Mouse (Mus musculus): Measurements from ENCODE around the gene Ankrd63. TPM values are rescaled to one million over a fixed set of nuclear protein-coding genes. Genes with fewer than 3 reads are reported as not detected.
A peak's percentile ranks its signal among the peaks of the same experiment; 100 is the strongest.

Ankrd63 gene
- 0.06 TPM in 2 replicates for polyA plus RNA-seq (2015; fragmentation: Nextera tagmentation; extraction: Ambion mirVana)

GRCm38 (mm10) chr2:118703913-118704730, at the start of gene Ankrd63:
Gene Ankrd63 (minus strand): TSS chr2:118703963.
- WGBS, result 2% methylated on average over 48 of the region's 50 CpGs
- ATAC-seq (ENCODE audit: insufficient read depth, low FRiP score), result no peak

GRCm38 (mm10) chr2:118752792-118753108, 49.0 kb upstream of the Ankrd63 start:
- no peaks in the 10 kb centered on the region for H3K9me3 ChIP-seq (replicated peaks; ENCODE audit: control insufficient read depth, low read length)
- H3K4me1 ChIP-seq (ENCODE audit: control insufficient read depth, insufficient read depth, low read length), result peaks cover 25% of the 10 kb centered on the region
- no peak for ATAC-seq (ENCODE audit: insufficient read depth, low FRiP score)
- H3K36me3 ChIP-seq (ENCODE audit: control insufficient read depth, insufficient read depth, low read length), result no peaks in the 10 kb centered on the region
- no peaks in the 10 kb centered on the region for H3K27me3 ChIP-seq (ENCODE audit: control insufficient read depth, insufficient read depth, low read length)
- no peak overlapping the region for H3K4me3 ChIP-seq (replicated peaks; ENCODE audit: low read length)
- H3K4me2 ChIP-seq (ENCODE audit: low read depth, low read length), result no peak overlapping the region
- peak overlapping the region; percentile 88 for H3K27ac ChIP-seq (ENCODE audit: low read length)
- WGBS, result 67% methylated on average over 4 of the region's 4 CpGs
- H3K9ac ChIP-seq (ENCODE audit: low read length), result peak overlapping the region; percentile 49; the same call in 1 of the 2 replicates

More at GRCm38 (mm10) chr2:118703913-118704730, at the start of gene Ankrd63:
- Histone ChIP-seq H3K36me3 (ENCODE audit: control insufficient read depth, insufficient read depth, low read length) (no peaks in the 10 kb centered on the region), H3K9ac (ENCODE audit: low read length) (peak within 1 kb of the TSS; percentile 56), H3K4me1 (ENCODE audit: control insufficient read depth, insufficient read depth, low read length) (peaks cover 23% of the 10 kb centered on the region), H3K27me3 (ENCODE audit: control insufficient read depth, insufficient read depth, low read length) (peaks cover 90% of the 10 kb centered on the region), H3K27ac (ENCODE audit: low read length) (no peak within 1 kb of the TSS), H3K4me2 (ENCODE audit: low read depth, low read length) (peak within 1 kb of the TSS; percentile 81), H3K9me3 (replicated peaks; ENCODE audit: control insufficient read depth, low read length) (no peaks in the 10 kb centered on the region), H3K4me3 (replicated peaks; ENCODE audit: low read length) (peak within 1 kb of the TSS; percentile 51)

GRCm38 (mm10) chr2:118751896-118752791, 48.4 kb upstream of the Ankrd63 start:
- H3K9ac ChIP-seq (ENCODE audit: low read length), result peak overlapping the region; percentile 49
- WGBS, result 51% methylated on average over 16 of the region's 16 CpGs
- H3K9me3 ChIP-seq (replicated peaks; ENCODE audit: control insufficient read depth, low read length), result no peaks in the 10 kb centered on the region
- no peak overlapping the region for H3K4me2 ChIP-seq (ENCODE audit: low read depth, low read length)
- H3K27me3 ChIP-seq (ENCODE audit: control insufficient read depth, insufficient read depth, low read length), result no peaks in the 10 kb centered on the region
- H3K4me3 ChIP-seq (replicated peaks; ENCODE audit: low read length), result no peak overlapping the region
- H3K36me3 ChIP-seq (ENCODE audit: control insufficient read depth, insufficient read depth, low read length), result no peaks in the 10 kb centered on the region
- peaks cover 31% of the 10 kb centered on the region for H3K4me1 ChIP-seq (ENCODE audit: control insufficient read depth, insufficient read depth, low read length)
- peak overlapping the region; percentile 88 for H3K27ac ChIP-seq (ENCODE audit: low read length)
- ATAC-seq (ENCODE audit: insufficient read depth, low FRiP score), result peak; percentile 45; the same call in 1 of the 2 replicates

GRCm38 (mm10) chr2:118750476-118750875, 46.7 kb upstream of the Ankrd63 start:
- Histone ChIP-seq H3K9me3 (replicated peaks; ENCODE audit: control insufficient read depth, low read length) (no peaks in the 10 kb centered on the region), H3K4me1 (ENCODE audit: control insufficient read depth, insufficient read depth, low read length) (peaks cover 33% of the 10 kb centered on the region), H3K27me3 (ENCODE audit: control insufficient read depth, insufficient read depth, low read length) (no peaks in the 10 kb centered on the region), H3K9ac (ENCODE audit: low read length) (no peak overlapping the region; the same call in 1 of the 2 replicates), H3K27ac (ENCODE audit: low read length) (peak overlapping the region; percentile 62; the same call in 1 of the 2 replicates), H3K4me2 (ENCODE audit: low read depth, low read length) (no peak overlapping the region), H3K4me3 (replicated peaks; ENCODE audit: low read length) (no peak overlapping the region), H3K36me3 (ENCODE audit: control insufficient read depth, insufficient read depth, low read length) (no peaks in the 10 kb centered on the region)
- ATAC-seq (ENCODE audit: insufficient read depth, low FRiP score), result no peak
- WGBS, result 76% methylated on average over 8 of the region's 8 CpGs

GRCm38 (mm10) chr2:118749341-118749884, 45.6 kb upstream of the Ankrd63 start:
- peak overlapping the region; percentile 62; the same call in 1 of the 2 replicates for H3K27ac ChIP-seq (ENCODE audit: low read length)

GRCm38 (mm10) chr2:118747301-118747960, 43.7 kb upstream of the Ankrd63 start:
- peak overlapping the region; percentile 88 for H3K4me3 ChIP-seq (replicated peaks; ENCODE audit: low read length)
- no peak for ATAC-seq (ENCODE audit: insufficient read depth, low FRiP score)
- H3K4me1 ChIP-seq (ENCODE audit: control insufficient read depth, insufficient read depth, low read length), result peaks cover 33% of the 10 kb centered on the region
- H3K36me3 ChIP-seq (ENCODE audit: control insufficient read depth, insufficient read depth, low read length), result no peaks in the 10 kb centered on the region
- WGBS, result 32% methylated on average over 10 of the region's 10 CpGs
- no peak overlapping the region; the same call in 1 of the 2 replicates for H3K9ac ChIP-seq (ENCODE audit: low read length)
- H3K4me2 ChIP-seq (ENCODE audit: low read depth, low read length), result peak overlapping the region; percentile 95
- H3K27me3 ChIP-seq (ENCODE audit: control insufficient read depth, insufficient read depth, low read length), result 0 out of 2 replicates have a peak, but pooled peaks cover 6% of the 10 kb centered on the region
- no peaks in the 10 kb centered on the region for H3K9me3 ChIP-seq (replicated peaks; ENCODE audit: control insufficient read depth, low read length)
- peak overlapping the region; percentile 11; the same call in 1 of the 2 replicates for H3K27ac ChIP-seq (ENCODE audit: low read length)

More at GRCm38 (mm10) chr2:118749341-118749884, 45.6 kb upstream of the Ankrd63 start:
- peak; percentile 18; the same call in 1 of the 2 replicates for ATAC-seq (ENCODE audit: insufficient read depth, low FRiP score)
- Histone ChIP-seq H3K9me3 (replicated peaks; ENCODE audit: control insufficient read depth, low read length) (no peaks in the 10 kb centered on the region), H3K27me3 (ENCODE audit: control insufficient read depth, insufficient read depth, low read length) (0 out of 2 replicates have a peak, but pooled peaks cover 3% of the 10 kb centered on the region), H3K9ac (ENCODE audit: low read length) (no peak overlapping the region), H3K4me2 (ENCODE audit: low read depth, low read length) (peak overlapping the region; percentile 1; the same call in 1 of the 2 replicates), H3K4me1 (ENCODE audit: control insufficient read depth, insufficient read depth, low read length) (peaks cover 36% of the 10 kb centered on the region), H3K36me3 (ENCODE audit: control insufficient read depth, insufficient read depth, low read length) (no peaks in the 10 kb centered on the region), H3K4me3 (replicated peaks; ENCODE audit: low read length) (no peak overlapping the region)
- 53% methylated on average over 10 of the region's 10 CpGs for WGBS

GRCm38 (mm10) chr2:118745915-118746901, 42.4 kb upstream of the Ankrd63 start:
- ATAC-seq (ENCODE audit: insufficient read depth, low FRiP score), result peak; percentile 21; the same call in 1 of the 2 replicates
- under 1% methylated on average over 107 of the region's 113 CpGs for WGBS
- H3K4me2 ChIP-seq (ENCODE audit: low read depth, low read length), result peak overlapping the region; percentile 95
- peak overlapping the region; percentile 92 for H3K9ac ChIP-seq (ENCODE audit: low read length)
- H3K4me3 ChIP-seq (replicated peaks; ENCODE audit: low read length), result peak overlapping the region; percentile 88
- peaks cover 22% of the 10 kb centered on the region; the same call in 1 of the 2 replicates for H3K4me1 ChIP-seq (ENCODE audit: control insufficient read depth, insufficient read depth, low read length)
- H3K27ac ChIP-seq (ENCODE audit: low read length), result peak overlapping the region; percentile 27
- H3K9me3 ChIP-seq (replicated peaks; ENCODE audit: control insufficient read depth, low read length), result no peaks in the 10 kb centered on the region
- peaks cover 6% of the 10 kb centered on the region; the same call in 1 of the 2 replicates for H3K27me3 ChIP-seq (ENCODE audit: control insufficient read depth, insufficient read depth, low read length)
- no peaks in the 10 kb centered on the region for H3K36me3 ChIP-seq (ENCODE audit: control insufficient read depth, insufficient read depth, low read length)

All from stomach, embryonic 16.5 days (tissue).